In the genomic region with DNA sequence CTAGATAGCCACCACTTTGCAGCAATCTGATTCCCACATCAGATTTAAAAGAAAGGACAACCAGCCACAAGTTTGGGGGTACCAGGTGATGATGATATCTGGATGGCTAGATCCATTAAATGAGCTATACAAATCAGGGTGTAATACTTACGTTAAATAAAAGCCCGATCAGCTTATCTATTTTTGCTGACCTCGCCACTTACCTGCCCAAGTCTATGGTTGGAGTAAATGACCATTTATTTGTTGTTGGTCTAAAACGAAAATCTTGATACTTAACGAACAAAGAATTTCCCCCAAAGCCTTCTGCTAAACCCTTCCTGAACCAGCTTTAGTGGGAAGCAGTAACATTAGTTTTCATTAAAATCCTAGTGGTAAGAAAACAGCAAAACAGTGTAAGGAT, we compare ENCODE assay signal across 12 mouse cellular contexts. TPM values are rescaled to one million over a fixed set of nuclear protein-coding genes. Genes with fewer than 3 reads are reported as not detected.
A peak's percentile ranks its signal among the peaks of the same experiment; 100 is the strongest.
DNase-seq lines count a peak whose midpoint lies in the region; ATAC-seq and TF ChIP-seq lines count a peak whose summit lies in the region.
"Had no signal": no experiment of that assay in that cellular context is flagged by ENCODE, and none has a peak within 500 bp of the region (broad histone marks: within the 10 kb centered on the region; RNA-seq: fewer than 3 reads in every experiment).

No protein-coding gene starts in this region.

- intact Hi-C loops in heart, postnatal 10 days (cut with DNase I) = no loop called here

- H3K36me3 ChIP-seq in heart, postnatal 0 days (replicated peaks; ENCODE audit: control insufficient read depth, insufficient read depth, low read length) = no peaks in the 10 kb centered on the region
- H3K36me3 ChIP-seq in forebrain, embryonic 10.5 days (replicated peaks) = no peaks in the 10 kb centered on the region
- no peaks in the 10 kb centered on the region for H3K36me3 ChIP-seq in forebrain, embryonic 13.5 days (ENCODE audit: poor library complexity, severe bottlenecking)
- H3K36me3 ChIP-seq in hindbrain, embryonic 16.5 days (ENCODE audit: control insufficient read depth, insufficient read depth, low read length) = no peaks in the 10 kb centered on the region

- TF ChIP-seq EP300 in heart, postnatal 0 days (IDR thresholded peaks at IDR 0.05; ENCODE audit: low read depth) = no peak

- no peak for ATAC-seq in heart, postnatal 0 days (ENCODE audit: insufficient read depth, low read depth)
- ATAC-seq in forebrain, embryonic 13.5 days = no peak
- no peak for ATAC-seq in hindbrain, embryonic 16.5 days
- ATAC-seq: intestine, postnatal 0 days had no signal

- no peaks in the 10 kb centered on the region for H3K27me3 ChIP-seq in heart, postnatal 0 days (ENCODE audit: control insufficient read depth, insufficient read depth, low read length)
- H3K27me3 ChIP-seq in forebrain, embryonic 10.5 days (ENCODE audit: poor library complexity, severe bottlenecking) = peaks cover 60% of the 10 kb centered on the region
- H3K27me3 ChIP-seq in forebrain, embryonic 13.5 days = peaks cover 32% of the 10 kb centered on the region
- H3K27me3 ChIP-seq in hindbrain, embryonic 16.5 days (replicated peaks; ENCODE audit: control insufficient read depth, insufficient read depth, low read length) = peaks cover 3% of the 10 kb centered on the region

- no peaks in the 10 kb centered on the region for H3K9me3 ChIP-seq in heart, postnatal 0 days (replicated peaks; ENCODE audit: control insufficient read depth, low read length)
- no peaks in the 10 kb centered on the region for H3K9me3 ChIP-seq in forebrain, embryonic 10.5 days
- no peaks in the 10 kb centered on the region for H3K9me3 ChIP-seq in forebrain, embryonic 13.5 days (replicated peaks)
- H3K9me3 ChIP-seq in hindbrain, embryonic 16.5 days (ENCODE audit: control insufficient read depth, low read length) = no peaks in the 10 kb centered on the region

- H3K9ac ChIP-seq in heart, postnatal 0 days (replicated peaks; ENCODE audit: low read depth, low read length) = no peak overlapping the region
- no peak overlapping the region for H3K9ac ChIP-seq in forebrain, embryonic 13.5 days
- no peak overlapping the region for H3K9ac ChIP-seq in hindbrain, embryonic 16.5 days (ENCODE audit: low read depth, low read length)

- H3K4me1 ChIP-seq in heart, postnatal 0 days (ENCODE audit: control insufficient read depth, insufficient read depth) = peaks cover 19% of the 10 kb centered on the region
- H3K4me1 ChIP-seq in forebrain, embryonic 10.5 days = peaks cover 59% of the 10 kb centered on the region
- peaks cover 54% of the 10 kb centered on the region for H3K4me1 ChIP-seq in forebrain, embryonic 13.5 days
- peaks cover 22% of the 10 kb centered on the region for H3K4me1 ChIP-seq in hindbrain, embryonic 16.5 days (ENCODE audit: control insufficient read depth, insufficient read depth, low read depth, low read length)

- H3K27ac ChIP-seq in heart, postnatal 0 days (ENCODE audit: low read depth) = peak overlapping the region; percentile 47
- peak overlapping the region; percentile 72 for H3K27ac ChIP-seq in forebrain, embryonic 10.5 days
- H3K27ac ChIP-seq in forebrain, embryonic 13.5 days = peak overlapping the region; percentile 85
- H3K27ac ChIP-seq in hindbrain, embryonic 16.5 days (ENCODE audit: low read depth, low read length) = peak overlapping the region; percentile 61

- H3K4me3 ChIP-seq in heart, postnatal 0 days (ENCODE audit: low read depth, low read length) = no peak overlapping the region
- no peak overlapping the region for H3K4me3 ChIP-seq in forebrain, embryonic 10.5 days
- H3K4me3 ChIP-seq in forebrain, embryonic 13.5 days = no peak overlapping the region
- no peak overlapping the region for H3K4me3 ChIP-seq in hindbrain, embryonic 16.5 days (ENCODE audit: low read length)

- 69% methylated on average over 5 of the region's 5 CpGs for WGBS in heart, postnatal 0 days
- 76% methylated on average over 5 of the region's 5 CpGs for WGBS in forebrain, embryonic 10.5 days
- 73% methylated on average over 5 of the region's 5 CpGs for WGBS in forebrain, embryonic 13.5 days
- 87% methylated on average over 5 of the region's 5 CpGs for WGBS in hindbrain, embryonic 16.5 days

- H3K4me2 ChIP-seq in heart, postnatal 0 days (ENCODE audit: low read depth, low read length) = peak overlapping the region; percentile 45; the same call in 1 of the 2 replicates
- H3K4me2 ChIP-seq in forebrain, embryonic 13.5 days = peak overlapping the region; percentile 72
- H3K4me2 ChIP-seq in hindbrain, embryonic 16.5 days (ENCODE audit: low read length) = peak overlapping the region; percentile 32; the same call in 1 of the 2 replicates
- H3K4me2 ChIP-seq: liver, embryonic 11.5 days had no signal

- DNase-seq in heart, postnatal 0 days (ENCODE audit: low spot score) = no peak
- no peak for DNase-seq in heart, postnatal 10 days
- DNase-seq in forebrain, embryonic 10.5 days (ENCODE audit: extremely low spot score, low spot score) = no peak
- no peak for DNase-seq in frontal cortex, postnatal 25 days (ENCODE audit: low spot score in 2 of 2)
- no peak for DNase-seq in right cerebral cortex, adult 18-20 months
- DNase-seq: cerebellum, adult 9-10 months; thymus, postnatal 4 days had no signal

- no peak for TF ChIP-seq CTCF in heart, postnatal 0 days (IDR thresholded peaks at IDR 0.05; ENCODE audit: low read depth)

RNA-seq across cellular contexts. Expression of a gene that starts 1.4 kb away (rescaled TPM):
- total RNA-seq in heart, postnatal 0 days (2014; rRNA removed; ENCODE audit: low replicate concordance) = 18.2 and 32.1 TPM in 2 replicates
- 5.2 and 5.7 TPM in 2 replicates for polyA plus RNA-seq in heart, postnatal 0 days (2015; fragmentation: Nextera tagmentation; extraction: Ambion mirVana)
- 10 to 100 TPM; 30.4 to 35.3 TPM for total RNA-seq in heart, postnatal 10 days (2021)
- 2.8 and 2.9 TPM in 2 replicates for polyA plus RNA-seq in forebrain, embryonic 10.5 days (2016; fragmentation: Nextera tagmentation; extraction: Ambion mirVana)
- polyA plus RNA-seq in forebrain, embryonic 13.5 days (2015; fragmentation: Nextera tagmentation; extraction: Ambion mirVana) = 5.4 and 5.6 TPM in 2 replicates
- 3.0 and 4.3 TPM in 2 replicates for polyA plus RNA-seq in hindbrain, embryonic 16.5 days (2015; fragmentation: Nextera tagmentation; extraction: Ambion mirVana)
- total RNA-seq: monocyte, adult 5-6 weeks had no signal
